Mouse (Mus musculus): ENCODE data around the gene Polr3b. TPM values are rescaled to one million over a fixed set of nuclear protein-coding genes. Genes with fewer than 3 reads are reported as not detected.

The Polr3b gene
- polyA plus RNA-seq, 1 experiment from 2014 or later: 13.5 TPM

DNA sequence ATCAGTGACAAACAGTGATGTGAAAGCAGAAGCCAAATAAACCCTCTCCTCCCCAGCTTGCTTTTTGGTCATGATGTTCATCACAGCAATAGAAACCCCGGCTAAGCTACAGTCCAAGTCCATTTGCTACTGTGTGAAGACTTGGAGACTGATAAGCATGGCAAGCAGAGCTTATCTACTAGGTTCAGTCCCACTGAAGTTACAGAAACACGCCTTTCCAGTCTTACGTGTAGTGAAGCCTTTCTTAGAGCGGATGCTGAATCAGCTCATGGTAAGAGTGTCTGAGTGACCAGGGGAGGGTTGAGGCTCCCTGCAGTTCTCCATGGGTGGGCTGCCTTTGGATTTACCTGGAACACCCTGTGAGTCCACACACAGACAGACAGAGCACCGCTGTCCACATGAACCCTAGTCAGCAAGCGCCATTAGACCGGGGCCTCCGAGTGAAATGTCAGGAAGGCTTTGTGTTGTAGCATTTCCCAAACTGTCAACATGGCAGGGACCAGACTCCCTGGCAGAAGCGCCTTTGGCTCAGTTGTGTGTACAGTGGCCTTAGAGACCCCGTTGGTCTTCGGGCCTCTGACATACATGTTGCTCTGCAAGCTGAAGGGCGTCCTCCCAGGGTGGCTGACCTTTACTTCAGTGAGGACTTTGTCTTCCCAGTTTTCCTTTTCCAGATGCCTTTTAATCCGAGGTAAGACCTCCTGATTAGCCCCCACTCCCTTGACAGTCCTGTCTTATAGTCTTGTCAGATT lies 78.3 kb downstream of the Polr3b start:
- H3K9ac ChIP-seq (replicated peaks): no peak overlapping the region
- no peak overlapping the region for H3K27ac ChIP-seq (replicated peaks)
- no peak overlapping the region for H3K4me3 ChIP-seq (replicated peaks)
- WGBS: 89% methylated on average over 13 of the region's 13 CpGs
- no peaks in the 10 kb centered on the region for H3K4me1 ChIP-seq
- no peak for ATAC-seq (ENCODE audit: low FRiP score)
- peaks cover 50% of the 10 kb centered on the region for H3K36me3 ChIP-seq
- H3K4me2 ChIP-seq: no peak overlapping the region
- no peaks in the 10 kb centered on the region for H3K9me3 ChIP-seq (replicated peaks)
- no peaks in the 10 kb centered on the region for H3K27me3 ChIP-seq (replicated peaks)

DNA sequence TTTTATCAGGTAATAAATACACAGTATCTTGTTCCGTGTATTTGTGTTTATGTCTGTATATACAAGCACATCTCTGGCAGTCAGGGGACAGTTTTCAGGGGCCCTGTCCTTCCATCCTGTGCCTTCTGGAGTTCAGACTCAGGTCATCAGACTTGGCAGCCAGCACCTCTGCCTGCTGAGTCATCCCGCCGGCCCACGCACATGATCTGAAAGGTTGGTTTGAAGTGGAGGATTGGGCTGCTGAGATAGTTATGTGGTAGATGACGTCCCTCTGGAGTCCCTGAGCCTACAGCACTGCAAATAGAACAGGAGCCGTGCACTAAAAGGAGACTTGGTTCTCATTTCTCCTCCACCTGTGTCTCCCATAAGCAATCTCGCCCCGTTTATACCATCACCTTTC lies 79.0 kb downstream of the Polr3b start:
- no peak overlapping the region for H3K4me3 ChIP-seq (replicated peaks)
- no peaks in the 10 kb centered on the region for H3K27me3 ChIP-seq (replicated peaks)
- H3K4me1 ChIP-seq: no peaks in the 10 kb centered on the region
- H3K9ac ChIP-seq (replicated peaks): no peak overlapping the region
- H3K4me2 ChIP-seq: no peak overlapping the region
- H3K36me3 ChIP-seq: peaks cover 50% of the 10 kb centered on the region
- 85% methylated on average over 8 of the region's 8 CpGs for WGBS
- H3K27ac ChIP-seq (replicated peaks): no peak overlapping the region
- ATAC-seq (ENCODE audit: low FRiP score): no peak
- no peaks in the 10 kb centered on the region for H3K9me3 ChIP-seq (replicated peaks)

DNA sequence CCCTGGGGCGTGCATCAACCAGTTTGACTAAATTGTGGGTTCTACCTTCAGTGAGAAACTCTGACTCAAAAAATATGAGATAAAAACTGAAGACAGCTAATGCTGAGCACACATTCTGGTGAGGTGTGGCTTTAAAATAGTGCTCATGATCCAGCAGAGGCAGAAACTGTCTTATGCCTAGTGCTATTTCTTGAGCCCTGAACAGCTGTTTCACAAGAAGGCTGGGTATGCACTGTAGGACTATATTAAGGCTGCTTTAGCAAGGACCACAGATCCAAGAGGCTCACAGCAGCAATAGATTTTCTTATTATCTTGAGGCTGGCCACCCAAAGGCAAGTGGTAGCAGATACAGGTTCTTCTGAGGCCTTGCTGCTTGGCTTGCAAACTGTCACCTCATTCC lies 80.0 kb downstream of the Polr3b start:
- no peak overlapping the region for H3K9ac ChIP-seq (replicated peaks)
- H3K4me3 ChIP-seq (replicated peaks): no peak overlapping the region
- ATAC-seq (ENCODE audit: low FRiP score): no peak
- no peak overlapping the region for H3K27ac ChIP-seq (replicated peaks)
- WGBS: 96% methylated on average over 1 of the region's 1 CpGs
- H3K36me3 ChIP-seq: peaks cover 48% of the 10 kb centered on the region
- no peaks in the 10 kb centered on the region for H3K9me3 ChIP-seq (replicated peaks)
- H3K27me3 ChIP-seq (replicated peaks): no peaks in the 10 kb centered on the region
- H3K4me2 ChIP-seq: no peak overlapping the region
- 0 out of 2 replicates have a peak, but pooled peaks cover 1% of the 10 kb centered on the region for H3K4me1 ChIP-seq

DNA sequence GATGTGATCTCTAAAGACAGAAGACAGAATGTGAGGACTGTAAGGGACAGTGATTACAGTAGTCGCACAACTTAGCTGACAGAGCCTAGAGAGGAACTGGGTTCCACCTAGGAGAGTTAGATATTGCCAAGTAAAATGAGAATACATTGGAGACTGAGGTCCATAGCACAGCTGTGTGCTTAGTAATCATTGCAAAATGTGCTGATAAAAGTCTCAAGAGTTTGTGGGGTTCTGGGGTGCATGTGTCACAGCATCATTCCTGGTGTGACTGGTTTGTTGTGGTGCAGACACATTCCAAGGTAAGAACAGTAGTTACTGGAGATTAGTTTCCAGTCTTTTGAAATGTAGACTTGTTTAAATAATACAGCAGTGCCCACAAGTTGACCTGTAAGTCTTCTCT lies 82.5 kb downstream of the Polr3b start:
- Histone ChIP-seq H3K9me3 (replicated peaks) (no peaks in the 10 kb centered on the region), H3K36me3 (peaks cover 24% of the 10 kb centered on the region), H3K4me2 (no peak overlapping the region), H3K27me3 (replicated peaks) (no peaks in the 10 kb centered on the region), H3K27ac (replicated peaks) (no peak overlapping the region), H3K4me3 (replicated peaks) (no peak overlapping the region), H3K9ac (replicated peaks) (no peak overlapping the region), H3K4me1 (peaks cover 14% of the 10 kb centered on the region)
- WGBS: 92% methylated on average over 1 of the region's 1 CpGs
- no peak for ATAC-seq (ENCODE audit: low FRiP score)

DNA sequence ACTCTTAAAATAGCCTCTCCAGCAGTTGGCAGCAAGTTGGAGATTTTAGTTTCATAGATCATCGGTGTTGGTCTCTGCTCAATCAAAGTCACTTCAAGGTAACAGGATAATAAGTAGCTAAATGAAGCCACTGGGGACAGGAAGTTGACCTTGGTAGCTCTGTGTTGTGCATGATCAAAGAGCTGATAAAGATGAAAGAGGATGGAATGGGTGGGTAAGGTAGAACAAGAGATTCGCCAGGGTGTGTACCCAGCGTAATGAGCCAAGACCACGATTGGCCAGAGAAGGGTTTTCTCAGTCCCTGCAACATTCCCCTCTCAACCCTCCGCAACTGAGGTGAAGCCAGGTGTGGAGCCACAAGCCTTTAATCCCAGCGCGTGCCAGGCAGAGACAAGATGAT lies 83.1 kb downstream of the Polr3b start:
- H3K4me1 ChIP-seq: peaks cover 19% of the 10 kb centered on the region
- no peak overlapping the region for H3K4me3 ChIP-seq (replicated peaks)
- H3K4me2 ChIP-seq: no peak overlapping the region
- H3K27ac ChIP-seq (replicated peaks): no peak overlapping the region
- H3K9me3 ChIP-seq (replicated peaks): no peaks in the 10 kb centered on the region
- no peak for ATAC-seq (ENCODE audit: low FRiP score)
- no peaks in the 10 kb centered on the region for H3K27me3 ChIP-seq (replicated peaks)
- 85% methylated on average over 7 of the region's 7 CpGs for WGBS
- no peak overlapping the region for H3K9ac ChIP-seq (replicated peaks)
- peaks cover 17% of the 10 kb centered on the region for H3K36me3 ChIP-seq

DNA sequence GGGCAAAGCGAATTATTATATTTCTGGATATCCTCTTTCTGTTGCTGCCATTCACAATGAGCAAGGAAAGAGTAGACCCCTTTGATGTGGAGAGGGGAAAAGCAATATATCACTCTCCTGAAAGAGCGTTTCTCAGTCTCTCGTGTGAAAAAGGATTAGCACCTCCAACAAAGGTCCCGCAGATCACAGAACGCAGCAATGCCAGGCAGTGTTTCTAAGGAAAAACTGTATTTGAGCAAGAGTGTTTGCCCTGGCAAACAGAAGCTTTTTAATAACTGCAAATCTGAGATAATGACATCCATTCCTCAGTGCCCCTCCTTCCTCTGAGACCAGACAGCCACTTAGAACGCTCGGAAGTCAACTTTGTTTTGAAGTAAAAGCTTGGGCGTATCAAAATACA lies 84.5 kb downstream of the Polr3b start:
- no peaks in the 10 kb centered on the region for H3K9me3 ChIP-seq (replicated peaks)
- H3K4me2 ChIP-seq: no peak overlapping the region
- no peak for ATAC-seq (ENCODE audit: low FRiP score)
- H3K4me3 ChIP-seq (replicated peaks): no peak overlapping the region
- H3K27me3 ChIP-seq (replicated peaks): no peaks in the 10 kb centered on the region
- no peak overlapping the region for H3K27ac ChIP-seq (replicated peaks)
- peaks cover 28% of the 10 kb centered on the region for H3K4me1 ChIP-seq
- WGBS: 24% methylated on average over 8 of the region's 8 CpGs
- H3K9ac ChIP-seq (replicated peaks): no peak overlapping the region
- H3K36me3 ChIP-seq: 0 out of 2 replicates have a peak, but pooled peaks cover 8% of the 10 kb centered on the region

DNA sequence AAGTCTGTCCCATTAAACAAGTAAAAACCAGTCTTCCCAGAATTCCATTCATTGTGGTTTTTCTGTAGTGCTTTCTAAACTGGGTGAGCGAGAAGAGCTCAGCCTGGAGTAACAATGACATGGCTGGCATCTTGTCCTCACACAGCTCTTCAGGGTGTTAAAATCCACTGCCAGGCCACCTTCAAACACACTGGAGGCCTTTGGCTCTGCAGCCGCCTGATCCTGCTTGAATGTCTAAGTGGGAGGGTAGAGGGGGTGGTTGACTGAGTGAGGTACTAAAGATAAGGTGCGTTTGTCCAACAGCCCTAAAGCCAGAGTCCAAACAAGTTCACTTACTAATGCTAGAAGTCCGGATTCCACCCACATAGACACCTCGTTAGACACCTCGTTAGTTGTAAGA lies 85.1 kb downstream of the Polr3b start:
- Histone ChIP-seq H3K27me3 (replicated peaks) (no peaks in the 10 kb centered on the region), H3K4me1 (peaks cover 35% of the 10 kb centered on the region), H3K4me3 (replicated peaks) (no peak overlapping the region), H3K36me3 (0 out of 2 replicates have a peak, but pooled peaks cover 3% of the 10 kb centered on the region), H3K9ac (replicated peaks) (no peak overlapping the region), H3K4me2 (no peak overlapping the region), H3K9me3 (replicated peaks) (no peaks in the 10 kb centered on the region), H3K27ac (replicated peaks) (peak overlapping the region; percentile 56; the same call in 1 of the 2 replicates)
- no peak for ATAC-seq (ENCODE audit: low FRiP score)
- 20% methylated on average over 6 of the region's 6 CpGs for WGBS

DNA sequence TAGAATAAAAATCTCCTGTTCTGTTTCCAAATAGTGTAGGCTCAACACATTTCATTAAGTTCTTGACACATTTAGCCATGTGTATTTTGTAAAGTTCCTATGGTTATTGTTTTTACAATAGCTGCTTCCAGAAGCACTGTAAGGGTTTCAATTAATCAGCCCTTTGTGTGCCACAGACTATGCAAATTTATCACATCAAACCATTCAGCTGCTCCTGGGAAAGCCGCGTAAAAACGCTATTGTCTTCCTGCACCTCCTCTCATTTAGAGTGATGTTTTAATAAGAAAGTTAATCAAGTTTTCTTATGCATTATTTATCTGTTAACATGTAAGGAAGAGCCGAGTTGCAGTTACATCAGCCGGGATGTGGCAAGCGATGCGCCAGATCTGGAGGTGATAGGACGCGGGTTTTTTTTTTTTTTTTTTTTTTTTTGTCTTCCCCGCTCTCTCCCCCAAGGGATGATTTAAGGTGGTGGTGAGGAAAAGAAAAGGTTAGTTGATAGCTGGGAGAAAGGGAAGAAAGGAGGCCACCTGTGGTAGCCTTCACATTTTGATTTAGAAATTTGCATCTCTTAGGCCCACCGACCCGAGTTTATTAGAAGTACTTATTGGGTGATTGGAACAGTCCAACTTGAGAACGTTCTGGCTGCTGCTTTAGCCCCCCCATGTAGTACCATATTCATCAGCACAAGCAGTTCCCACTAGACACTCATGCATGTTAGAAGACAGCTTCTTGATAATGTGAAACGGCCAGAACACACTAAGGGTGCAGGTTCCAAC lies 85.8 kb downstream of the Polr3b start:
- no peak overlapping the region for H3K9ac ChIP-seq (replicated peaks)
- H3K9me3 ChIP-seq (replicated peaks): no peaks in the 10 kb centered on the region
- 14% methylated on average over 14 of the region's 14 CpGs for WGBS
- H3K27me3 ChIP-seq (replicated peaks): no peaks in the 10 kb centered on the region
- no peak overlapping the region for H3K4me3 ChIP-seq (replicated peaks)
- no peak for ATAC-seq (ENCODE audit: low FRiP score)
- no peaks in the 10 kb centered on the region for H3K36me3 ChIP-seq
- H3K4me1 ChIP-seq: peaks cover 42% of the 10 kb centered on the region
- H3K4me2 ChIP-seq: no peak overlapping the region
- peak overlapping the region; percentile 56; the same call in 1 of the 2 replicates for H3K27ac ChIP-seq (replicated peaks)

DNA sequence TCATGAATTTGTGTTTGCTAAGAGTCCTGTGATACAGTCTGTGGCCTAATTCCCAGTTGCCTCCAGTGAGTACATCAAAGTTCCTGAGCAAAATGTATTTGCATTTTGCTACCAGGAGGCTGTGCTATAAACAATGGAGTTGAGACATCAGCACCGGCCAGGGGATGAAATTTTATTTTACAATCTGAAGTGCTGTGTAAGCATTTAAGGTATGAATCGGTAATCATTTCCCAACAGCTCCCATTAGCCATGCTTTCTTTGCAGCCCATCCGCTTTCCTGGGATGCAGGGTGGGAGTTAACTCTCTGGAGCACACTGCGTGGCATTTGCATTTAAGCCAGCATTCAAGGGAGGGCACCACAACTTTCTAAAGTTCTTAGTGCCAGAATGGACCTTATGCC lies 88.1 kb downstream of the Polr3b start:
- no peak overlapping the region for H3K9ac ChIP-seq (replicated peaks)
- no peaks in the 10 kb centered on the region for H3K9me3 ChIP-seq (replicated peaks)
- no peak for ATAC-seq (ENCODE audit: low FRiP score)
- no peak overlapping the region for H3K4me2 ChIP-seq
- H3K27me3 ChIP-seq (replicated peaks): no peaks in the 10 kb centered on the region
- no peak overlapping the region for H3K4me3 ChIP-seq (replicated peaks)
- 0 out of 2 replicates have a peak overlapping the region, but pooled peaks have one; percentile 56 for H3K27ac ChIP-seq (replicated peaks)
- H3K36me3 ChIP-seq: peaks cover 5% of the 10 kb centered on the region; the same call in 1 of the 2 replicates
- peaks cover 51% of the 10 kb centered on the region for H3K4me1 ChIP-seq
- 18% methylated on average over 4 of the region's 4 CpGs for WGBS

DNA sequence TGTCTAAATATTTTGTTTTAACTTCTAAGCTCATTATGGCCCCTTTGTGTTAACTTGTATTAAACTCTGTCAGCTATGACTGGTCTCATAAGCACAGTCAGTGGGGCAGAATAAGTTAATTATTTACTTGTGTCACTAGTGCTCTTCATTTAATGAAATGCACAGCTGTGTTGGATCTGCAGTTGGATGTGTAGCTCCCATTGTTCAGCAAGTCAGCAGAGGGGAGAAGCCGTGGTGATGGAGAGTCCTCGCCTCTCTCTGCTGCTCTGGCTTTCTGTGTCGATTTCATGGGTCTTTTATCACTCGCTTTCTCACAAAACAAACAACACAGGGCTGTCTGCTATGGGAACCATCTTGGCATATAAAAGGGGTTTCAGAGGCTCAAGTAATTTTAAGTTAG lies 88.7 kb downstream of the Polr3b start:
- H3K4me1 ChIP-seq: peaks cover 51% of the 10 kb centered on the region
- peaks cover 5% of the 10 kb centered on the region; the same call in 1 of the 2 replicates for H3K36me3 ChIP-seq
- H3K9ac ChIP-seq (replicated peaks): no peak overlapping the region
- no peaks in the 10 kb centered on the region for H3K9me3 ChIP-seq (replicated peaks)
- peak overlapping the region; percentile 41; the same call in 1 of the 2 replicates for H3K27ac ChIP-seq (replicated peaks)
- 16% methylated on average over 4 of the region's 4 CpGs for WGBS
- ATAC-seq (ENCODE audit: low FRiP score): peak; percentile 34; the same call in 1 of the 2 replicates
- H3K27me3 ChIP-seq (replicated peaks): no peaks in the 10 kb centered on the region
- H3K4me3 ChIP-seq (replicated peaks): no peak overlapping the region
- H3K4me2 ChIP-seq: no peak overlapping the region

DNA sequence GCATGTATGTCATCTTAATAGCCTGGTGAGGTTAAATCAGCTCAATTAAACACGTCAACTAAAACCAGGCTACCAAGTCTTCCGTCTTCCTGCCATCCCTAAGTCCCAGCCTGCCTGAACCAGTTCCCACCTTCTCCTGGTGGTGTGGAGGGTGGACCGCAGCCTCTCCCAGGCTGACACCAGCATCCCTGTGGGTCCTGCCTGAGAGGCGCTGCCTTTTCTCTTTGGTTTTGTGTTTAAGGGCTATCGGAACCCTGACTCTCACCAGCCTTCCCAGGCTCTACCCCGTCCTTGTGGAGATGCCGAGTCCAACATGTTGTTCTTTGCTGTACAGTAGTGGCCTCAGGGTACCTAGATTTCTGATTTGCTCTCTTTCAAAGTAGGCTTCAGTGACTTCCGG lies 89.4 kb downstream of the Polr3b start:
- no peaks in the 10 kb centered on the region for H3K27me3 ChIP-seq (replicated peaks)
- H3K4me1 ChIP-seq: peaks cover 51% of the 10 kb centered on the region
- WGBS: 21% methylated on average over 8 of the region's 8 CpGs
- H3K27ac ChIP-seq (replicated peaks): peak overlapping the region; percentile 45
- H3K4me3 ChIP-seq (replicated peaks): no peak overlapping the region
- 0 out of 2 replicates have a peak overlapping the region, but pooled peaks have one; percentile 17 for H3K4me2 ChIP-seq
- peaks cover 5% of the 10 kb centered on the region; the same call in 1 of the 2 replicates for H3K36me3 ChIP-seq
- no peak for ATAC-seq (ENCODE audit: low FRiP score)
- no peaks in the 10 kb centered on the region for H3K9me3 ChIP-seq (replicated peaks)
- H3K9ac ChIP-seq (replicated peaks): no peak overlapping the region

DNA sequence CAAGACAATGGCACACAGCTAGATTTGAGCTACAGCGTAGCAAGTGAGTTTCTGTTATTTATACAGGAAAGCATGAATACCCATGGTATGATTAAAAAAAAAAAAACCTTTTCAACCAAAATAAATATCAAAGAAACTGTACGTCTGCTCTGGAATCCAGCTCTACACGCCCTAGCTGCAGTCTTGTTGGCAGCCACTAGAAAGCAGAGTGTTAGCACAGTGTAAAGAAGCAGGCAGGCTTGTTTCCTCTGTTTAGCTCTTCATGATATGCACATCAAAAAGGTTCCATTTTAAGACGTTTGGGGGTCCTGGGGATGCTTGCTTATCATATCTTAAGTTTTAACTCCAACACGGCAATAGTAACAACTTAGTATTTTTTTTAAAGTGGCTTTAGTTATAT lies 89.8 kb downstream of the Polr3b start:
- Histone ChIP-seq H3K4me1 (peaks cover 51% of the 10 kb centered on the region), H3K4me2 (no peak overlapping the region)
- ATAC-seq (ENCODE audit: low FRiP score): no peak

More for the DNA sequence above, 89.8 kb downstream of the Polr3b start:
- peaks cover 5% of the 10 kb centered on the region; the same call in 1 of the 2 replicates for H3K36me3 ChIP-seq
- H3K9ac ChIP-seq (replicated peaks): no peak overlapping the region
- H3K4me3 ChIP-seq (replicated peaks): no peak overlapping the region
- WGBS: 37% methylated on average over 5 of the region's 5 CpGs
- H3K27ac ChIP-seq (replicated peaks): peak overlapping the region; percentile 45
- H3K27me3 ChIP-seq (replicated peaks): no peaks in the 10 kb centered on the region
- H3K9me3 ChIP-seq (replicated peaks): no peaks in the 10 kb centered on the region

Measured in neural tube, embryonic 15.5 days (tissue).